Mouse (Mus musculus): ENCODE measurements at regions not wholly inside any gene's neighbourhood (a gene's known extent, or its start where the extent isn't known, plus 50 kb on each side); places are given as distances from the start of the nearest gene placed in this dataset.

DNA sequence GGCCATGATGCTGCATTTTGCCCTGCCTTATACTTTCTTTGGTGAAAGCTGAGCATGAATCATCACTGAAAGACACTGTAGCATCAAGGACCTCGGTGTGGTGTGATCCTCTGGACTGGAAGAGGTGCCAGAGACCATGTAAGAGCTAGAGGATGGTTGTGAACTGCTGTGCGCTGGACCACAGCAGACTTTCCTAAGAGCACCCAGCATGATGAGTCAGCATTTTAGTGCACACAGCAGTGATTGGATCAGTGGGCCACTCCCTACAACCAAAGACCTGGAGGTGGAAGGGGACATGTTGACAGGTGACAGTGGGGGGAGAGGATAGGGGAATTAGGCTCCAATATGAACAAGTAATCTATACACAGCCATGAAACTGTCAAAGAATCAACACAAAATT lies 49.8 kb upstream of the Atxn1 start:
- 59% methylated on average over 2 of the region's 2 CpGs for WGBS (ENCODE audit: insufficient replicate concordance)
- Histone ChIP-seq H3K4me1 (replicated peaks; ENCODE audit: control insufficient read depth in 2 of 2, insufficient read depth in 2 of 2, low read length in 1 of 2) (peaks cover 0 to 3% of the 10 kb centered on the region in 2 experiments; a peak in 2 of 4 replicates), H3K4me2 (ENCODE audit: low read depth) (no peak overlapping the region), H3K9me3 (ENCODE audit: control insufficient read depth, low read length) (no peaks in the 10 kb centered on the region), H3K4me3 (ENCODE audit: insufficient read depth in 1 of 2, low read depth in 2 of 2, low read length in 2 of 2) (no peak overlapping the region), H3K9ac (replicated peaks) (no peak overlapping the region), H3K36me3 (replicated peaks; ENCODE audit: control insufficient read depth, insufficient read depth, low read depth) (no peaks in the 10 kb centered on the region), H3K27ac (no peak overlapping the region), H3K27me3 (ENCODE audit: control insufficient read depth, insufficient read depth, low read length) (no peaks in the 10 kb centered on the region; the same call in 1 of the 2 replicates)
- no peak for TF ChIP-seq CTCF (IDR thresholded peaks at IDR 0.05; ENCODE audit: low read depth)
- TF ChIP-seq EP300 (IDR thresholded peaks at IDR 0.05; ENCODE audit: low read depth), result no peak
- ATAC-seq (ENCODE audit: insufficient read depth) (no peak), DNase-seq (ENCODE audit: low read depth in 3 of 3, low spot score in 3 of 3) (no peak)
